Mouse (Mus musculus) heart, postnatal 10 days (tissue): ENCODE measurements around the gene A630095N17Rik. TPM values are rescaled to one million over a fixed set of nuclear protein-coding genes. Genes with fewer than 3 reads are reported as not detected.

Experiments used
- DNase-seq, 2 experiments: peaks; one replicate each; pipeline ENCODE4 v3.0.0; 2021
- intact Hi-C: fragments of 180-260 bp; cut with DNase I; formaldehyde crosslinking; loops from one replicate; pipeline ENCODE4 v1.15.1; 2025
- total RNA-seq, 2 experiments: library from RNA; stranded (reverse); gene quantifications; 2 replicates each; pipeline ENCODE4 v1.2.3; 2021

The A630095N17Rik gene
- not detected for total RNA-seq

GRCm38 (mm10) chr1:75231664-75232152 lies at the start of gene A630095N17Rik:
A630095N17Rik (minus strand) TSS chr1:75232102.
- no peak for DNase-seq
- intact Hi-C loops = no loop called here

- DNase-seq = no peak
- intact Hi-C loops = no loop called here
Measured at GRCm38 (mm10) chr1:75278228-75278627, 46.3 kb upstream of the A630095N17Rik start, which contains the start of gene Resp18. Resp18 (minus strand) TSS chr1:75278415.

GRCm38 (mm10) chr1:75277195-75278188 lies 45.6 kb upstream of the A630095N17Rik start:
- peak; percentile 61 to 77 for DNase-seq
- intact Hi-C loops = no loop called here

- no peak for DNase-seq
- intact Hi-C loops = no loop called here
Measured at GRCm38 (mm10) chr1:75264091-75264880, 32.4 kb upstream of the A630095N17Rik start, which contains the start of gene Ptprn. Ptprn (minus strand) TSS chr1:75264502.

- intact Hi-C loops = no loop called here
Measured at GRCm38 (mm10) chr1:75262969-75263951, 31.4 kb upstream of the A630095N17Rik start.

GRCm38 (mm10) chr1:75261278-75261677 lies 29.4 kb upstream of the A630095N17Rik start:
- intact Hi-C loops = no loop called here
- no peak for DNase-seq

More at GRCm38 (mm10) chr1:75262969-75263951, 31.4 kb upstream of the A630095N17Rik start:
- DNase-seq = peak; percentile 70 to 83

- intact Hi-C loops = loop anchor here (10.0 kb wide), 1 partner anchor 311 kb away; no protein-coding TSS in a partner anchor
Measured at GRCm38 (mm10) chr1:75255516-75256046, 23.7 kb upstream of the A630095N17Rik start.

GRCm38 (mm10) chr1:75254625-75255013 lies 22.7 kb upstream of the A630095N17Rik start:
- intact Hi-C loops = loop anchor here (10.0 kb wide), 1 partner anchor 310 kb away; no protein-coding TSS in a partner anchor
- DNase-seq = no peak

More at GRCm38 (mm10) chr1:75255516-75256046, 23.7 kb upstream of the A630095N17Rik start:
- peak; percentile 30 to 34 for DNase-seq

GRCm38 (mm10) chr1:75253849-75254624 lies 22.1 kb upstream of the A630095N17Rik start:
- intact Hi-C loops = loop anchor here (10.0 kb wide), 1 partner anchor 309 kb away; no protein-coding TSS in a partner anchor
- DNase-seq = peak; percentile 82 to 92

- no peak for DNase-seq
- intact Hi-C loops = loop anchor here (10.0 kb wide), 1 partner anchor 308 kb away; no protein-coding TSS in a partner anchor
Measured at GRCm38 (mm10) chr1:75253029-75253428, 21.1 kb upstream of the A630095N17Rik start.

- no peak for DNase-seq
- intact Hi-C loops = loop anchor here (10.0 kb wide), 1 partner anchor 308 kb away; no protein-coding TSS in a partner anchor
Measured at GRCm38 (mm10) chr1:75252308-75252707, 20.4 kb upstream of the A630095N17Rik start.

GRCm38 (mm10) chr1:75251112-75251970 lies 19.4 kb upstream of the A630095N17Rik start:
- intact Hi-C loops = loop anchor here (1.0 to 10.0 kb wide), 2 partner anchors 17 to 307 kb away; no protein-coding TSS in a partner anchor
- DNase-seq = peak; percentile 83 to 85

GRCm38 (mm10) chr1:75250498-75250897 lies 18.6 kb upstream of the A630095N17Rik start:
- no peak for DNase-seq
- intact Hi-C loops = loop anchor here (10.0 kb wide), 1 partner anchor 306 kb away; no protein-coding TSS in a partner anchor

- intact Hi-C loops = no loop called here
- peak; percentile 85 to 88 for DNase-seq
Measured at GRCm38 (mm10) chr1:75248041-75248772, 16.3 kb upstream of the A630095N17Rik start.

- DNase-seq = no peak
- intact Hi-C loops = no loop called here
Measured at GRCm38 (mm10) chr1:75247071-75247930, 15.4 kb upstream of the A630095N17Rik start.
